Mouse (Mus musculus) left cerebral cortex, postnatal 25 days (tissue): ENCODE measurements around the gene Dolpp1. TPM values are rescaled to one million over a fixed set of nuclear protein-coding genes. Genes with fewer than 3 reads are reported as not detected.
"Not testable (repeated sequence)": the region's sequence is repeated elsewhere in the genome, so short reads cannot be mapped to it uniquely, and the experiment has no call there.

Experiments used
- DNase-seq, 2 experiments: peaks; one replicate each; pipeline ENCODE4 v3.0.0; 2022; ENCODE audit warnings: low spot score in 2 of 2, mixed read lengths in 1 of 2
- intact Hi-C: fragments of 180-260 bp; cut with DNase I; formaldehyde crosslinking; loops from one replicate; pipeline ENCODE4 v1.15.1; 2025
- total RNA-seq, 2 experiments: library from RNA; stranded (reverse); gene quantifications; 2 replicates each; pipeline ENCODE4 v1.2.3; 2021

Gene Dolpp1
- total RNA-seq, 2 experiments from 2014 or later: 27.5 to 29.2 TPM

DNA sequence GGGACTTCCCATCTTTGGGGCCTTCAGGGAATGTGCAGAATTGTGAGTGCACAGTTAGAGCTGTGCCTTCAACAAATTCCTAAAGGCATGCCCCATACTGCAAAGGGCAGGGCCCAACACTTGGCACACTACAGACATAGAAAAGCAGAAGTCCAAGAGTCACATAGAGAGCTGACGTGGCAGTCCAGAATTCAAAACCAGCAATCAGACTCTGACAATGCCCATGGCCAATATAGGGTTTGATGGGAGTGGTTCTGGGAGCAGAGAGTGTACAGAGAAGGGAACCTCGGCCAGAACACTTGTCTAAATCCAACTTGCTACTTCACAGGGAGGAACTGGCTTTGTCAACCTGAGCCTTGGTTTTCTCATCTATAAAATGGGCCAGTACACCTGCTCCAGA lies 15.2 kb downstream of the Dolpp1 start:
- DNase-seq: no peak
- intact Hi-C loops: no loop called here

GRCm38 (mm10) chr2:30407778-30408177 lies 15.7 kb downstream of the Dolpp1 start:
- DNase-seq: no peak
- intact Hi-C loops: no loop called here

GRCm38 (mm10) chr2:30408452-30409100 lies 16.5 kb downstream of the Dolpp1 start:
- no peak for DNase-seq
- intact Hi-C loops: no loop called here

DNA sequence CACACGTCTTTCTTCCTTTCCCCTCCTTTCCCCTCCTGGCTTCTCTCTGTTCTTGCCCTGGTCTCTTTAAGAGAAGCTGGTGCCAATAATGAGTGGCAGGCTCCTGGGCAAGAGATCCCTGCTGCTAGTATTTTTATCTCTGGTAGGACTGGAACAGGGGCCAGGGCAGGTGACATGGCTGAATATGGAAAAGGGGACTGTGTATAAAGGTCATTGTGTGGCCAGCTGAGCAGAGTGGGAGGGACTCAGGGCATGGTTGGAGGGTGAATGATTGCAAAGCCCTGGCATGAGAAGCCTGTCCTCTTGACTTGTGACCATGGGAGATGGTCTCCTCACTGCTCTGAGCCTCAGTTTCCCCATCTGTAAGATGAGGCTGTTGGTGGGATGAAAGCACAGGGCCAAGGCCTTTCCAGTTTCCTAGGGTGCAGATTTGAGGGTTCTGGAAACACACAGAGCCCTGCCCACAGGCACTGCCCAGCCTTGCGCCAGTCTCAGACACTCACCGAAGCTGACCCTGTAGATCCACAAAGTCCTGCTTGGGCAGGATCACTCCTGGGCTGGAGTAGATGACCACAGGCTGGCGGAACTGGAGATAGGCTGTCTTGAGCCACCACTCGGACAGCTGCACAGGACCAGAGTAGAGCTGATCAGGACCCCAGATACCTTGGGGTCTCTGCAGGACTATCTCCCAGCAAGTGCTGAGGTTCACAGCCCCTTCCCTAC lies 17.6 kb downstream of the Dolpp1 start:
- intact Hi-C loops: no loop called here
- DNase-seq: no peak

- intact Hi-C loops: loop anchor here (2.0 kb wide), 1 partner anchor 21 kb away; the partner anchor contains the start of gene Dolpp1
- DNase-seq: peak; percentile 61 to 86
Measured at GRCm38 (mm10) chr2:30413038-30413973, 21.3 kb downstream of the Dolpp1 start.

- DNase-seq: no peak
- intact Hi-C loops: no loop called here
Measured at GRCm38 (mm10) chr2:30414101-30414500, 22.0 kb downstream of the Dolpp1 start.

DNA sequence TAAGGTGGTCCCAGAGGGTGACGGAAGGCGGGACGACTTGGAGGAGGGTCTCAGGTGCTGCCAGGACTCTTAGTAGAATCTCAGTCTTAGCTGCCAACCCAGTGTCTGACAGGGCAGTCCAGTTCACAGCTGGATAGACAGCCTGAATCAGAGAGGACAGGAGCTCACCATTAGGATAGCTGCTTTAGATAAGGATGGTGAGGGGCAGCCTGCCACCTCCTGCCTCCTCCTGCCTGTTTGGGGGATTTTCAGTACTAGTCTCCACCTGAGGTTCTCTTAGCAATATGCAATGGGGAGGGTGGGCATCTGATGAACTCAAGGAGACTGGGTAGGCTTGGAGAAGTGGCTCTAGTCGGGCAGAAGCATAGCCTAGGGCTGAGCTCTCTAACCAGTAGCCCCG lies 22.6 kb downstream of the Dolpp1 start:
- intact Hi-C loops: no loop called here
- DNase-seq: no peak

GRCm38 (mm10) chr2:30415157-30415935 lies 23.3 kb downstream of the Dolpp1 start, which contains the start of gene Crat:
Gene Crat, minus strand, starts transcription at chr2:30415813.
- intact Hi-C loops: no loop called here

DNA sequence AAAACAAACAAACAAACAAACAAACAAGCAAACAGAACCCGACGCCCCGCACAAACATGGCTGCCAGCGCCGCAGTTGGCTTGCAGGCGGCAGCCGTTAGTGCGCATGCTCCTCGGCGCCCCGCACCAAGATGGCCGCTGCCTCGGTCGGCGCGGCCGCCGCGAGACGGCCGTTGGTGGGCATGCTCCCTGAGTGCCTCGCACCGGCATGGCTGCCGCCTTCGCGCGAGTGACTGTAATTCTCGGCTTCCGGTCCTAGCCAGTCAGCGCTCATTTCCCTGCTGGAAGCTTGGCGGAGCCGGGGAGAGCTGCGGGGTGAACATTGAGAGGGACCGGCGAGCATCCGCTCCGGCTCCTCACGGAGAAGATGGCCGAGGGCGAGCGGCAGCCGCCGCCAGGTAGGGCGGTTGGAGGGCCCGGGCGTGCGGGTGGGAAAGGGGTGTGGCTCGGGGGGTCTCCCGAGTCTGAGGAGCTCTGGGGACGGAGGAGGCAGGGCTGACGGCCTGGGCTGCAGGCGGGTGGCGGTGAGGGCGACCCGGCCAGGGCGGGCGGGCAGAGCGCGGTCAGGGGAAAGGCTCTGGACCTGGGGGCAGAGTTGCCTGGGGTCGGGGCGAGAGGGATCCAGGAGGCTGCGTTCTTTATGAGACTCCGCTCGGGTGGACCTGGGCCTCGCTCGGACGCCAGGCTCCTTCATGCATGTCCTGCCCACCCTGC lies 24.0 kb downstream of the Dolpp1 start, which contains the start of gene Ptpa:
Gene Ptpa, plus strand, starts transcription at position 104 of the 713 bp plus-strand sequence.
- peak; percentile 93 to 94 for DNase-seq
- intact Hi-C loops: no loop called here

More at GRCm38 (mm10) chr2:30415157-30415935, 23.3 kb downstream of the Dolpp1 start, which contains the start of gene Crat:
- peak; percentile 92 to 95 for DNase-seq

DNA sequence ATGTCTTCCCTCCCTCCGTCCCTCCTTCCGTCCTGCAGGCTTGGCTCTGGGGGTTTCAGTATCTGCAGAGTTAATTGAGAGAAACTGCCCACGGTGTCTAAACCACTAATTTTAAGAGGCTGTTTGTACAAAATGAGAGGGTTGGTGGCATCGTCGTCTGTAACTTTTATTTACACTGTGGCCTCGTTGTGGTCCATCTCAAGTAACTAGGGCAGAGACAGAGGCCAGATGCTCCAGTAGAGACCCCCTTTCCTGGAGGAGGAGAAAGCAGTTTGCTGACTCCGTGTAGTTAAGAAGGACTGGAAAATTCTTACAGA lies 24.6 kb downstream of the Dolpp1 start:
- no peak for DNase-seq
- intact Hi-C loops: no loop called here

GRCm38 (mm10) chr2:30417154-30417553 lies 25.1 kb downstream of the Dolpp1 start:
- DNase-seq, intact Hi-C loops: not testable (repeated sequence)

- DNase-seq: no peak
- intact Hi-C loops: no loop called here
Measured at GRCm38 (mm10) chr2:30417595-30418165, 25.6 kb downstream of the Dolpp1 start.

GRCm38 (mm10) chr2:30418259-30418658 lies 26.2 kb downstream of the Dolpp1 start:
- DNase-seq: no peak
- intact Hi-C loops: no loop called here

DNA sequence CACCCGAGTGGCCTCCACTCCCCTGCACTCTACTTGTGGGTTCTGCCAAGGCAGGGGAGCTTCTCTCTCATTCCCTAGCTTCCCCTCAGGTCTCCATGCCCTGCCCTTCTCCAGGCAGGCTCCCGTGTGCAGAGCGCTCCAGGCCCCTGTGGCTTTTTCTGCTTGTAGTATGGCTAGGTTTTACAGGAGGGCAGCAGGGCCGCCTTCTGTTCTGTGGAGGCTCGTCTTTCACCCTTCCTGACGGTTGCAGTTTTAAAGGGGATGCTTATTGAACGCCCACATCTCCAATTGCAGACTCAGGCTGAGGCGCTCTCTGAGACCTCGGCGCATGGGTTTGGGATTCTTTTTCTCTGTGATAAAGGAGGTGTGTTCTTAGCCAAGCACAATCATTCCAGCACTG lies 27.1 kb downstream of the Dolpp1 start:
- intact Hi-C loops: no loop called here
- DNase-seq: no peak

DNA sequence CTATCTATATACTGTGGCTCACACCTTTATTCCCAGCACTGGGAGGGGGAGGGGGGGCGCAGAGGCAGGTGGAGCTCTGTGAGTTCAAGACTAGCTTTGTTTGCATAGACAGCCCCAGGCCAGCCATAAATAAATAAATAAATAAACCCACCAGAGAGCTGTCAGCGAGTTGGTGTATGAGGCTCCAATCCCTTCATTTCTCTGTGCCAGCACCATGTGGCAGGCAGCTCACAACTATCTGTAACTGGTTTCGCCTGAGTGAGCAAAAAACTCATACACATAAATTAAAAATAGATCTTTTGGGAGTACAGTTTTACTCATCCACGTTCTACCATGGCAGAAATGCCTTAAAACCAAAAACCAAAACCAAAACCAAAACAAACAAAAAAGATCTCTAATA lies 29.4 kb downstream of the Dolpp1 start:
- peak in 1 of 2 experiments; percentile 44 for DNase-seq
- intact Hi-C loops: no loop called here

- DNase-seq: no peak
Measured at GRCm38 (mm10) chr2:30429156-30429555, 37.1 kb downstream of the Dolpp1 start.

GRCm38 (mm10) chr2:30435326-30436155 lies 43.5 kb downstream of the Dolpp1 start:
- DNase-seq: peak; percentile 77 to 85

More at GRCm38 (mm10) chr2:30429156-30429555, 37.1 kb downstream of the Dolpp1 start:
- intact Hi-C loops: no loop called here

More at GRCm38 (mm10) chr2:30435326-30436155, 43.5 kb downstream of the Dolpp1 start:
- intact Hi-C loops: loop anchor here (1.0 kb wide), 1 partner anchor 359 kb away; no protein-coding TSS in a partner anchor
